Mouse (Mus musculus) kidney, adult 8-10 months (tissue): ENCODE data around the gene Cdipt.

Experiments
- DNase-seq, 2 experiments: peaks; one replicate each; pipeline ENCODE4 v3.0.0; 2022

Gene Cdipt

GRCm38 (mm10) chr7:126975893-126975949 is at the start of gene Cdipt:
TSS of gene Cdipt (plus strand) at chr7:126975914.
- no peak for DNase-seq

- no peak for DNase-seq
Measured at GRCm38 (mm10) chr7:126926299-126926698, 49.4 kb upstream of the Cdipt start.

GRCm38 (mm10) chr7:126928384-126929037 is 47.2 kb upstream of the Cdipt start, which contains the start of gene Kctd13:
TSS of gene Kctd13 (plus strand) at chr7:126928879.
- DNase-seq = peak; percentile 89 to 92

GRCm38 (mm10) chr7:126929046-126929445 is 46.7 kb upstream of the Cdipt start:
- peak in 1 of 2 experiments; percentile 16 for DNase-seq

GRCm38 (mm10) chr7:126932652-126933051 is 43.1 kb upstream of the Cdipt start:
- no peak for DNase-seq

GRCm38 (mm10) chr7:126941171-126941570 is 34.5 kb upstream of the Cdipt start:
- no peak for DNase-seq

GRCm38 (mm10) chr7:126941801-126942200 is 33.9 kb upstream of the Cdipt start:
- no peak for DNase-seq

GRCm38 (mm10) chr7:126946530-126946929 is 29.2 kb upstream of the Cdipt start:
- peak in 1 of 2 experiments; percentile 41 for DNase-seq

- no peak for DNase-seq
Measured at GRCm38 (mm10) chr7:126948626-126949025, 27.1 kb upstream of the Cdipt start.

GRCm38 (mm10) chr7:126949403-126949792 is 26.3 kb upstream of the Cdipt start, which contains the start of gene Asphd1:
TSS of gene Asphd1 (minus strand) at chr7:126949582.
- no peak for DNase-seq

GRCm38 (mm10) chr7:126949793-126950646 is 25.7 kb upstream of the Cdipt start, which contains the start of gene Sez6l2:
TSS of gene Sez6l2 (plus strand) at chr7:126950563.
- peak; percentile 78 to 86 for DNase-seq

- no peak for DNase-seq
Measured at GRCm38 (mm10) chr7:126950647-126951615, 24.8 kb upstream of the Cdipt start.

- DNase-seq = no peak
Measured at GRCm38 (mm10) chr7:126951741-126952140, 24.0 kb upstream of the Cdipt start.

GRCm38 (mm10) chr7:126952646-126953045 is 23.1 kb upstream of the Cdipt start:
- DNase-seq = no peak

- DNase-seq = no peak
Measured at GRCm38 (mm10) chr7:126955125-126955524, 20.6 kb upstream of the Cdipt start.

GRCm38 (mm10) chr7:126959780-126960179 is 15.9 kb upstream of the Cdipt start:
- no peak for DNase-seq

GRCm38 (mm10) chr7:126961095-126961494 is 14.6 kb upstream of the Cdipt start:
- no peak for DNase-seq

GRCm38 (mm10) chr7:126961965-126962364 is 13.7 kb upstream of the Cdipt start:
- no peak for DNase-seq

GRCm38 (mm10) chr7:126963548-126964286 is 12.0 kb upstream of the Cdipt start:
- DNase-seq = peak; percentile 31 to 74

- no peak for DNase-seq
Measured at GRCm38 (mm10) chr7:126965568-126965967, 10.1 kb upstream of the Cdipt start.

GRCm38 (mm10) chr7:126967361-126967760 is 8.4 kb upstream of the Cdipt start:
- no peak for DNase-seq

GRCm38 (mm10) chr7:126975493-126975892 is 221 bp upstream of the Cdipt start:
- no peak for DNase-seq
